Mouse (Mus musculus) hindbrain, embryonic 10.5 days (tissue): Measurements from ENCODE around the gene Art3. TPM values are rescaled to one million over a fixed set of nuclear protein-coding genes. Genes with fewer than 3 reads are reported as not detected.

ENCODE experiments used
- DNase-seq: peaks from one replicate; pipeline ENCODE4 v3.0.0-alpha.2; 2017; ENCODE audit warnings: low spot score
- H3K27ac ChIP-seq: fragments of 300-500 bp; sonication (generic); 2 replicates; pipeline ENCODE4 v1.5.1; 2016; ENCODE audit warnings: mild to moderate bottlenecking, moderate library complexity
- H3K27me3 ChIP-seq: fragments of 300-500 bp; sonication (generic); 2 replicates; pipeline ENCODE4 v1.6.1; 2016; ENCODE audit warnings: mild to moderate bottlenecking; ENCODE audit not compliant: poor library complexity, insufficient read depth, severe bottlenecking
- H3K36me3 ChIP-seq: fragments of 300-500 bp; sonication (generic); 2 replicates; pipeline ENCODE4 v1.6.1; 2016; ENCODE audit warnings: mild to moderate bottlenecking, moderate library complexity
- H3K4me1 ChIP-seq: fragments of 300-500 bp; sonication (generic); replicated peaks from 2 replicates; pipeline ENCODE4 v1.6.1; 2016; ENCODE audit warnings: mild to moderate bottlenecking
- H3K4me3 ChIP-seq: fragments of 300-500 bp; sonication (generic); 2 replicates; pipeline ENCODE4 v1.5.1; 2016; ENCODE audit warnings: mild to moderate bottlenecking, moderate library complexity
- H3K9me3 ChIP-seq: fragments of 300-500 bp; sonication (generic); 2 replicates; pipeline ENCODE4 v1.6.1; 2016; ENCODE audit warnings: mild to moderate bottlenecking, moderate library complexity
- WGBS: fragments of 180-500 bp; shearing (Covaris S2); methylation state at CpG from one replicate; pipeline ENCODE4 v1.1.7; 2016; 5-methylcytosine and 5-hydroxymethylcytosine counted together
- polyA plus RNA-seq: library from polyadenylated mRNA; unstranded; fragments of >200 nt; fragmentation: Nextera tagmentation; extraction: Ambion mirVana; gene quantifications from 2 replicates; pipeline ENCODE4 v1.2.1, GENCODE M21; 2016

Gene Art3
- polyA plus RNA-seq, 1 experiment from 2014 or later, result 2.7 TPM

GRCm38 (mm10) chr5:92318596-92318995 is 13.0 kb upstream of the Art3 start:
- no peaks in the 10 kb centered on the region for H3K4me1 ChIP-seq
- 93% methylated on average over 14 of the region's 14 CpGs for WGBS

GRCm38 (mm10) chr5:92321631-92322400 is 9.8 kb upstream of the Art3 start:
- Histone ChIP-seq H3K27me3 (no peaks in the 10 kb centered on the region), H3K27ac (no peak overlapping the region), H3K4me1 (no peaks in the 10 kb centered on the region), H3K4me3 (no peak overlapping the region), H3K9me3 (no peaks in the 10 kb centered on the region), H3K36me3 (no peaks in the 10 kb centered on the region)
- 79% methylated on average over 8 of the region's 8 CpGs for WGBS
- DNase-seq, result no peak

More at GRCm38 (mm10) chr5:92318596-92318995, 13.0 kb upstream of the Art3 start:
- Histone ChIP-seq H3K4me3 (no peak overlapping the region), H3K27ac (no peak overlapping the region), H3K9me3 (no peaks in the 10 kb centered on the region), H3K27me3 (no peaks in the 10 kb centered on the region), H3K36me3 (no peaks in the 10 kb centered on the region)
- DNase-seq, result no peak

- Histone ChIP-seq H3K4me1 (no peaks in the 10 kb centered on the region), H3K36me3 (no peaks in the 10 kb centered on the region), H3K27me3 (no peaks in the 10 kb centered on the region), H3K4me3 (no peak overlapping the region), H3K9me3 (no peaks in the 10 kb centered on the region), H3K27ac (no peak overlapping the region)
- DNase-seq, result no peak
- 86% methylated on average over 4 of the region's 4 CpGs for WGBS
These were observed 9.0 kb upstream of the Art3 start for GRCm38 (mm10) chr5:92322612-92323011.

- H3K27ac ChIP-seq, result no peak overlapping the region
- H3K36me3 ChIP-seq, result no peaks in the 10 kb centered on the region
- H3K27me3 ChIP-seq, result no peaks in the 10 kb centered on the region
- WGBS, result 86% methylated on average over 5 of the region's 5 CpGs
- DNase-seq, result no peak
- H3K4me3 ChIP-seq, result no peak overlapping the region
- no peaks in the 10 kb centered on the region for H3K4me1 ChIP-seq
- H3K9me3 ChIP-seq, result no peaks in the 10 kb centered on the region
These were observed 8.4 kb upstream of the Art3 start for GRCm38 (mm10) chr5:92323264-92323663.

- Histone ChIP-seq H3K36me3 (no peaks in the 10 kb centered on the region), H3K9me3 (no peaks in the 10 kb centered on the region), H3K4me1 (no peaks in the 10 kb centered on the region), H3K4me3 (no peak overlapping the region), H3K27ac (no peak overlapping the region), H3K27me3 (no peaks in the 10 kb centered on the region)
- no peak for DNase-seq
- WGBS, result 86% methylated on average over 6 of the region's 6 CpGs
These were observed 4.3 kb upstream of the Art3 start for GRCm38 (mm10) chr5:92327367-92327766.

- no peak within 1 kb of the TSS for H3K4me3 ChIP-seq
- H3K9me3 ChIP-seq, result no peaks in the 10 kb centered on the region
- no peak within 1 kb of the TSS for H3K27ac ChIP-seq
- 89% methylated on average over 7 of the region's 7 CpGs for WGBS
- no peaks in the 10 kb centered on the region for H3K36me3 ChIP-seq
- H3K4me1 ChIP-seq, result no peaks in the 10 kb centered on the region
- no peaks in the 10 kb centered on the region for H3K27me3 ChIP-seq
- no peak for DNase-seq
These were observed 3.7 kb upstream of the Art3 start, which contains the start of gene Cxcl9 for GRCm38 (mm10) chr5:92327929-92328328. Gene Cxcl9 (minus strand): TSS chr5:92328079.

- Histone ChIP-seq H3K27ac (no peak overlapping the region), H3K4me1 (no peaks in the 10 kb centered on the region), H3K4me3 (no peak overlapping the region), H3K36me3 (no peaks in the 10 kb centered on the region), H3K9me3 (no peaks in the 10 kb centered on the region), H3K27me3 (no peaks in the 10 kb centered on the region)
- 90% methylated on average over 12 of the region's 12 CpGs for WGBS
- no peak for DNase-seq
These were observed 505 bp upstream of the Art3 start for GRCm38 (mm10) chr5:92331122-92331521.

- no peak overlapping the region for H3K27ac ChIP-seq
- H3K36me3 ChIP-seq, result no peaks in the 10 kb centered on the region
- H3K9me3 ChIP-seq, result no peaks in the 10 kb centered on the region
- H3K27me3 ChIP-seq, result no peaks in the 10 kb centered on the region
- DNase-seq, result no peak
- no peak overlapping the region for H3K4me3 ChIP-seq
- WGBS, result 84% methylated on average over 9 of the region's 9 CpGs
- no peaks in the 10 kb centered on the region for H3K4me1 ChIP-seq
These were observed 773 bp downstream of the Art3 start for GRCm38 (mm10) chr5:92332359-92332840.

GRCm38 (mm10) chr5:92336743-92337142 is 5.1 kb downstream of the Art3 start:
- Histone ChIP-seq H3K9me3 (no peaks in the 10 kb centered on the region), H3K27me3 (no peaks in the 10 kb centered on the region), H3K4me1 (no peaks in the 10 kb centered on the region), H3K36me3 (no peaks in the 10 kb centered on the region), H3K4me3 (no peak overlapping the region), H3K27ac (no peak overlapping the region)
- DNase-seq, result no peak
- 86% methylated on average over 3 of the region's 3 CpGs for WGBS

GRCm38 (mm10) chr5:92340606-92341005 is 9.0 kb downstream of the Art3 start:
- H3K36me3 ChIP-seq, result no peaks in the 10 kb centered on the region
- H3K4me3 ChIP-seq, result no peak overlapping the region
- 77% methylated on average over 4 of the region's 4 CpGs for WGBS
- H3K9me3 ChIP-seq, result no peaks in the 10 kb centered on the region
- H3K27me3 ChIP-seq, result no peaks in the 10 kb centered on the region
- H3K27ac ChIP-seq, result no peak overlapping the region
- H3K4me1 ChIP-seq, result no peaks in the 10 kb centered on the region
- no peak for DNase-seq

- peaks cover 17% of the 10 kb centered on the region for H3K27me3 ChIP-seq
- H3K36me3 ChIP-seq, result no peaks in the 10 kb centered on the region
- DNase-seq, result no peak
- no peak overlapping the region for H3K4me3 ChIP-seq
- 84% methylated on average over 8 of the region's 8 CpGs for WGBS
- peaks cover 4% of the 10 kb centered on the region; the same call in 1 of the 2 replicates for H3K4me1 ChIP-seq
- H3K27ac ChIP-seq, result no peak overlapping the region
- H3K9me3 ChIP-seq, result no peaks in the 10 kb centered on the region
These were observed 13.4 kb downstream of the Art3 start for GRCm38 (mm10) chr5:92345006-92345405.

- peak; percentile 39 for DNase-seq
- Histone ChIP-seq H3K9me3 (no peaks in the 10 kb centered on the region), H3K27ac (no peak within 1 kb of the TSS), H3K4me1 (peaks cover 8% of the 10 kb centered on the region; the same call in 1 of the 2 replicates), H3K4me3 (peak within 1 kb of the TSS; percentile 25), H3K27me3 (peaks cover 17% of the 10 kb centered on the region), H3K36me3 (no peaks in the 10 kb centered on the region)
- 23% methylated on average over 14 of the region's 14 CpGs for whole genome bisulfite sequencing
These were observed 17.3 kb downstream of the Art3 start, which contains the start of gene Cxcl10 for GRCm38 (mm10) chr5:92348794-92349413. Gene Cxcl10 (minus strand): TSS chr5:92348889.

GRCm38 (mm10) chr5:92349731-92350130 is 18.1 kb downstream of the Art3 start:
- Histone ChIP-seq H3K4me3 (no peak overlapping the region), H3K4me1 (peaks cover 8% of the 10 kb centered on the region; the same call in 1 of the 2 replicates), H3K27me3 (peaks cover 17% of the 10 kb centered on the region), H3K27ac (no peak overlapping the region), H3K9me3 (no peaks in the 10 kb centered on the region), H3K36me3 (no peaks in the 10 kb centered on the region)
- DNase-seq, result no peak
- 85% methylated on average over 7 of the region's 7 CpGs for WGBS
